Mouse (Mus musculus) Muller cell, postnatal 12 days (primary cell): ENCODE results near the gene Slc39a1.

ENCODE experiments used
- DNase-seq: peaks from one replicate; pipeline ENCODE4 v3.0.0-alpha.2; 2015; ENCODE audit errors: inconsistent ontology term

Gene Slc39a1

GRCm38 (mm10) chr3:90294651-90295050 lies 46.7 kb downstream of the Slc39a1 start:
- no peak for DNase-seq
